Mouse (Mus musculus): ENCODE data around the gene Mdm1.
"Not testable (repeated sequence)": the region's sequence is repeated elsewhere in the genome, so short reads cannot be mapped to it uniquely, and the experiment has no call there.

Mdm1 gene

DNA sequence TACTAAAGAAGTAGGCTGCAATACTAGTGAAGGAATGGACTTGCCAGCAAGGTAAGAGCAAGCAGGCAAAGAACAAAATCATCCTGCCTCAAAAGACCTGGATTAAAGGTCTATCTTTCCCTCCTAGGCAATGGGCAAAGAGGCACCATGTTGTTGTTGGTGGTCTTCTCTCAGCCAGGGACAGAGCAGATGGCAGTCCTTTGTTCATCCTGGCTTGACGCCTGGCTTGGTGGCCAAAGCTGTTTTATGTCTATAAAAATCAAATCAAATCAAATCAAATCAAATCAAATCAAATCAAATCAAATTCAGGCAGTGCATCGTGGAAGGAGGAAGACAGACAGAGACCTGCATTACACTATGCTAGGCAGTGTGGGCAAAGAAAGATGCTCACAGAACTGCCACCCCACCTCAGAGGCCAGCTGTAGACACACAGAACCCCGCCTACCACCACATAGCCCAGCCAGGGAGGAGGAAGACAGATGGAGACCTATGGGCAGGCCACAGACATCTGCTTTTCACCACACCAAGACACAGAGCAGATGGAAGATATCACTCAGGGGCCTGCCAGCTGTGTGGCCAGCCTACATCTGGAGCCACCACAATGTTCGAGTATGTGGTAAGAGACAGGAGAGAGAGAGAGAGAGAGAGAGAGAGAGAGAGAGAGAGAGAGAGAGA, 74.2 kb downstream of the Mdm1 start:
- DNase-seq (ENCODE audit: low spot score in 2 of 2), result not testable (repeated sequence)

All from spleen, postnatal 14 days (tissue).